Mouse (Mus musculus): ENCODE measurements at regions not wholly inside any gene's neighbourhood (a gene's known extent, or its start where the extent isn't known, plus 50 kb on each side); places are given as distances from the start of the nearest gene placed in this dataset.

GRCm38 (mm10) chr8:42193902-42194550 is 777.2 kb upstream of the Frg1 start:
- Histone ChIP-seq H3K9ac (ENCODE audit: control insufficient read depth, low read depth, low read length, poor library complexity, severe bottlenecking) (no peak overlapping the region), H3K4me1 (ENCODE audit: control insufficient read depth in 1 of 2, insufficient read depth in 2 of 2, low read length in 2 of 2) (no peaks in the 10 kb centered on the region), H3K36me3 (ENCODE audit: control insufficient read depth in 1 of 2, insufficient read depth in 2 of 2, low read length in 2 of 2) (no peaks in the 10 kb centered on the region), H3K27ac (ENCODE audit: control insufficient read depth, low read depth, low read length) (no peak overlapping the region), H3K27me3 (ENCODE audit: control insufficient read depth in 1 of 2, insufficient read depth in 2 of 2, low read length in 2 of 2) (no peaks in the 10 kb centered on the region), H3K4me3 (ENCODE audit: control insufficient read depth in 1 of 2, insufficient read depth in 1 of 2, low read depth in 2 of 2, low read length in 2 of 2) (no peak overlapping the region), H3K9me3 (replicated peaks; ENCODE audit: insufficient read depth, low read length) (no peaks in the 10 kb centered on the region), H3K79me2 (ENCODE audit: control insufficient read depth, insufficient read depth, low read length, poor library complexity) (no peaks in the 10 kb centered on the region)
- no peak for DNase-seq (ENCODE audit: low read depth, low spot score)
- TF ChIP-seq CTCF (IDR thresholded peaks at IDR 0.05 in 2 of 3, conservative IDR thresholded peaks at IDR 0.05 in 1 of 3; ENCODE audit: control insufficient read depth in 1 of 3, insufficient read depth in 1 of 3, low read depth in 2 of 3, low read length in 3 of 3, poor library complexity in 1 of 3, severe bottlenecking in 1 of 3), result no peak
- TF ChIP-seq RCOR1 (IDR thresholded peaks at IDR 0.05; ENCODE audit: low read depth, low read length), result no peak
- no peak for TF ChIP-seq HCFC1 (IDR thresholded peaks at IDR 0.05; ENCODE audit: low read depth, low read length)
- no peak for TF ChIP-seq MAZ (IDR thresholded peaks at IDR 0.05; ENCODE audit: low read depth, low read length)
- no peak for TF ChIP-seq USF2 (IDR thresholded peaks at IDR 0.05; ENCODE audit: borderline replicate concordance in 1 of 2, insufficient read depth in 1 of 2, low read depth in 1 of 2, low read length in 2 of 2)
- no peak for TF ChIP-seq E2F4 (IDR thresholded peaks at IDR 0.05; ENCODE audit: borderline replicate concordance, low read depth, low read length)
- no peak for TF ChIP-seq ZMIZ1 (IDR thresholded peaks at IDR 0.05; ENCODE audit: low read depth, low read length)
- no peak for TF ChIP-seq UBTF (IDR thresholded peaks at IDR 0.05; ENCODE audit: borderline replicate concordance, insufficient read depth, low read depth, low read length)
- no peak for TF ChIP-seq MEF2A (IDR thresholded peaks at IDR 0.05; ENCODE audit: extremely low read depth, insufficient replicate concordance, low read depth, low read length, poor library complexity, severe bottlenecking)
- TF ChIP-seq POLR2A (IDR thresholded peaks at IDR 0.05; ENCODE audit: control insufficient read depth in 1 of 2, insufficient read depth in 1 of 2, low read depth in 1 of 2, low read length in 2 of 2, poor library complexity in 1 of 2), result no peak
- no peak for TF ChIP-seq NRF1 (IDR thresholded peaks at IDR 0.05; ENCODE audit: insufficient read depth, low read depth, low read length, poor library complexity, severe bottlenecking)

GRCm38 (mm10) chr8:42187083-42187482 is 770.2 kb upstream of the Frg1 start:
- Histone ChIP-seq H3K9ac (ENCODE audit: control insufficient read depth, low read depth, low read length, poor library complexity, severe bottlenecking) (no peak overlapping the region), H3K27me3 (ENCODE audit: control insufficient read depth in 1 of 2, insufficient read depth in 2 of 2, low read length in 2 of 2) (no peaks in the 10 kb centered on the region), H3K4me3 (ENCODE audit: control insufficient read depth in 1 of 2, insufficient read depth in 1 of 2, low read depth in 2 of 2, low read length in 2 of 2) (no peak overlapping the region), H3K9me3 (replicated peaks; ENCODE audit: insufficient read depth, low read length) (no peaks in the 10 kb centered on the region), H3K4me1 (ENCODE audit: control insufficient read depth in 1 of 2, insufficient read depth in 2 of 2, low read length in 2 of 2) (no peaks in the 10 kb centered on the region), H3K27ac (ENCODE audit: control insufficient read depth, low read depth, low read length) (no peak overlapping the region), H3K36me3 (ENCODE audit: control insufficient read depth in 1 of 2, insufficient read depth in 2 of 2, low read length in 2 of 2) (no peaks in the 10 kb centered on the region), H3K79me2 (ENCODE audit: control insufficient read depth, insufficient read depth, low read length, poor library complexity) (no peaks in the 10 kb centered on the region)
- no peak for DNase-seq (ENCODE audit: low read depth, low spot score)
- TF ChIP-seq NRF1 (IDR thresholded peaks at IDR 0.05; ENCODE audit: insufficient read depth, low read depth, low read length, poor library complexity, severe bottlenecking), result no peak
- TF ChIP-seq JUND (IDR thresholded peaks at IDR 0.05; ENCODE audit: low read depth, low read length), result no peak
- no peak for TF ChIP-seq MYB (IDR thresholded peaks at IDR 0.05; ENCODE audit: low read depth, low read length)
- TF ChIP-seq KAT2A (conservative IDR thresholded peaks at IDR 0.05; ENCODE audit: low read depth, low read length), result no peak
- no peak for TF ChIP-seq CHD1 (IDR thresholded peaks at IDR 0.05; ENCODE audit: low read depth, low read length)
- TF ChIP-seq USF1 (IDR thresholded peaks at IDR 0.05; ENCODE audit: low read depth, low read length), result no peak
- no peak for TF ChIP-seq TCF12 (IDR thresholded peaks at IDR 0.05; ENCODE audit: low read depth, low read length)
- no peak for TF ChIP-seq SMC3 (IDR thresholded peaks at IDR 0.05; ENCODE audit: low read depth, low read length)
- TF ChIP-seq ZNF384 (IDR thresholded peaks at IDR 0.05; ENCODE audit: low read depth, low read length), result no peak
